Mouse (Mus musculus): ENCODE measurements around the gene Fbxo48. TPM values are rescaled to one million over a fixed set of nuclear protein-coding genes. Genes with fewer than 3 reads are reported as not detected.
A peak's percentile ranks its signal among the peaks of the same experiment; 100 is the strongest.

Fbxo48 gene
- polyA plus RNA-seq, 1 experiment from 2014 or later: 0.77 TPM

DNA sequence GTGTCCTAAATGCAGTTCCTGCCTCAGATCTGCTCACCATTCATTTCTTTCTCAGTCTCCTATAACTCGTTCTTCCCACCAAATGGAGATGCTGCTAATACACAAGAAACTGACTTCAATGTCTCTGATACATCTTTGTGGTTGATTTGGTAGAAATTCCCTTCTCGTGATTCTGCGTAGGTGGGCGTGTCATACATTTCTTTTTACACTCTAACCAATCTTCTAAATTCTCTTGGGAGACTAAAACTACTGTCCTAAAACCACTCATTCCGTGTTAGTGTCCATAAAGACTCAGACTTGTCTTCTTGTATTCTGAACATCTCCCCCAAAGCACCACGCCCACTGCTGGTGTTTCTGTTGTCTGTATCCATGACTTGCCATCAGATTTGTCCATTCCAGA is 5.9 kb downstream of the Fbxo48 start:
- Histone ChIP-seq H3K36me3 (ENCODE audit: control insufficient read depth, insufficient read depth, low read length) (0 out of 2 replicates have a peak, but pooled peaks cover 2% of the 10 kb centered on the region), H3K4me2 (ENCODE audit: low read length) (no peak overlapping the region), H3K9ac (ENCODE audit: low read length) (no peak overlapping the region), H3K27me3 (replicated peaks; ENCODE audit: control insufficient read depth, insufficient read depth, low read length) (no peaks in the 10 kb centered on the region), H3K27ac (ENCODE audit: low read depth, low read length) (no peak overlapping the region), H3K4me3 (ENCODE audit: low read depth, low read length) (no peak overlapping the region), H3K9me3 (replicated peaks; ENCODE audit: control insufficient read depth, low read length) (no peaks in the 10 kb centered on the region), H3K4me1 (ENCODE audit: control insufficient read depth, insufficient read depth, low read length) (no peaks in the 10 kb centered on the region)
- no peak for DNase-seq (ENCODE audit: low spot score)
- 93% methylated on average over 6 of the region's 6 CpGs for WGBS
- no peak for ATAC-seq

GRCm38 (mm10) chr11:16958520-16958919 is 7.3 kb downstream of the Fbxo48 start:
- Histone ChIP-seq H3K27me3 (replicated peaks; ENCODE audit: control insufficient read depth, insufficient read depth, low read length) (no peaks in the 10 kb centered on the region), H3K9me3 (replicated peaks; ENCODE audit: control insufficient read depth, low read length) (no peaks in the 10 kb centered on the region), H3K9ac (ENCODE audit: low read length) (no peak overlapping the region), H3K4me1 (ENCODE audit: control insufficient read depth, insufficient read depth, low read length) (no peaks in the 10 kb centered on the region), H3K4me3 (ENCODE audit: low read depth, low read length) (no peak overlapping the region), H3K36me3 (ENCODE audit: control insufficient read depth, insufficient read depth, low read length) (0 out of 2 replicates have a peak, but pooled peaks cover 2% of the 10 kb centered on the region), H3K4me2 (ENCODE audit: low read length) (no peak overlapping the region), H3K27ac (ENCODE audit: low read depth, low read length) (no peak overlapping the region)
- DNase-seq (ENCODE audit: low spot score): no peak
- no peak for ATAC-seq
- 93% methylated on average over 1 of the region's 1 CpGs for WGBS

DNA sequence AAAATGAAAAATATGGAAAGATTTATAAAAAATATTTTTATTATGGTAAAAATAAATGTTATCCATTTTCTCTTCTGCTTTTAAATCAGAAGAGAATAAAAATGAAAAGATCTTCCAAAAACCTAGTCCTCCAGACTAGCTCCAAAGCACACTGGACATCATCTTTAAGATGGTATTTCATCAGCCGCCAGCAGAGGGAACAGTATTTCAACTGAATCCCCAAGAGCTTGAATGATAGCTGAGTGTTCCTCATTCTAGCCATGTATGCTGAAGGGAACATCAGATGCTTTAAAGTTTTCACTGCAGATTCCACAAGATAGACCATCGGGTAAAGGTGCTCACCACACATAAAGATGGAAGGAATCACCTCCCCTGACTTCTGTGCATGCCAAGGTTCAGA is 16.6 kb downstream of the Fbxo48 start:
- 41% methylated on average over 2 of the region's 2 CpGs for WGBS
- ATAC-seq (peak; percentile 40; the same call in 1 of the 2 replicates), DNase-seq (ENCODE audit: low spot score) (peak; percentile 57)
- Histone ChIP-seq H3K4me2 (ENCODE audit: low read length) (no peak overlapping the region), H3K9ac (ENCODE audit: low read length) (no peak overlapping the region), H3K27me3 (replicated peaks; ENCODE audit: control insufficient read depth, insufficient read depth, low read length) (no peaks in the 10 kb centered on the region), H3K36me3 (ENCODE audit: control insufficient read depth, insufficient read depth, low read length) (no peaks in the 10 kb centered on the region), H3K4me1 (ENCODE audit: control insufficient read depth, insufficient read depth, low read length) (no peaks in the 10 kb centered on the region), H3K4me3 (ENCODE audit: low read depth, low read length) (no peak overlapping the region), H3K27ac (ENCODE audit: low read depth, low read length) (no peak overlapping the region), H3K9me3 (replicated peaks; ENCODE audit: control insufficient read depth, low read length) (no peaks in the 10 kb centered on the region)

GRCm38 (mm10) chr11:16969650-16970049 is 18.5 kb downstream of the Fbxo48 start:
- no peak overlapping the region for H3K27ac ChIP-seq (ENCODE audit: low read depth, low read length)

GRCm38 (mm10) chr11:16972027-16972426 is 20.9 kb downstream of the Fbxo48 start:
- H3K27me3 ChIP-seq (replicated peaks; ENCODE audit: control insufficient read depth, insufficient read depth, low read length): no peaks in the 10 kb centered on the region
- H3K4me1 ChIP-seq (ENCODE audit: control insufficient read depth, insufficient read depth, low read length): no peaks in the 10 kb centered on the region
- H3K9me3 ChIP-seq (replicated peaks; ENCODE audit: control insufficient read depth, low read length): no peaks in the 10 kb centered on the region
- no peak overlapping the region for H3K27ac ChIP-seq (ENCODE audit: low read depth, low read length)
- H3K9ac ChIP-seq (ENCODE audit: low read length): no peak overlapping the region
- no peak overlapping the region for H3K4me2 ChIP-seq (ENCODE audit: low read length)
- no peak overlapping the region for H3K4me3 ChIP-seq (ENCODE audit: low read depth, low read length)
- ATAC-seq (no peak), DNase-seq (ENCODE audit: low spot score) (no peak)
- H3K36me3 ChIP-seq (ENCODE audit: control insufficient read depth, insufficient read depth, low read length): no peaks in the 10 kb centered on the region
- 91% methylated on average over 3 of the region's 3 CpGs for WGBS

More at GRCm38 (mm10) chr11:16969650-16970049, 18.5 kb downstream of the Fbxo48 start:
- Histone ChIP-seq H3K4me3 (ENCODE audit: low read depth, low read length) (no peak overlapping the region), H3K36me3 (ENCODE audit: control insufficient read depth, insufficient read depth, low read length) (no peaks in the 10 kb centered on the region), H3K4me1 (ENCODE audit: control insufficient read depth, insufficient read depth, low read length) (no peaks in the 10 kb centered on the region), H3K4me2 (ENCODE audit: low read length) (no peak overlapping the region), H3K9me3 (replicated peaks; ENCODE audit: control insufficient read depth, low read length) (no peaks in the 10 kb centered on the region), H3K27me3 (replicated peaks; ENCODE audit: control insufficient read depth, insufficient read depth, low read length) (no peaks in the 10 kb centered on the region), H3K9ac (ENCODE audit: low read length) (no peak overlapping the region)
- 75% methylated on average over 2 of the region's 2 CpGs for WGBS
- DNase-seq (ENCODE audit: low spot score) (no peak), ATAC-seq (no peak)

DNA sequence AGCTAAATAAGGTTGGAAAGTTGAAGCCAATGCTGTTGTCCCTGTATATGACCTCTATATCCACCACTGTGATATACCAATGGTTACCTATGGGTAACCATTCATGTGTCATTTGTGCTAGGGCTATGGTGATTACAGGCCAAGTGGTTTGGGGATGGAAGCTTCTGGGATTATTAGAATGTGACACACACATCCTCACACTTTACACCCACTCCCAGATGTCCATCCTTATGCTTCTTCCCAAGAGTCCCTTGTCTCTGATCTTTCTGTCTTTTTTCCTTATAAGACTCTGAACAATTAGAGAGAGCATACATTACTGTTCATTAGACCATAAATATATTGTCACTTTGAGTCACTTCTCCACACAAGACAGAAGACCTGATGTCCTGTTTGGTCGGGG is 21.9 kb downstream of the Fbxo48 start:
- no peaks in the 10 kb centered on the region for H3K36me3 ChIP-seq (ENCODE audit: control insufficient read depth, insufficient read depth, low read length)
- no peak overlapping the region for H3K4me3 ChIP-seq (ENCODE audit: low read depth, low read length)
- H3K4me1 ChIP-seq (ENCODE audit: control insufficient read depth, insufficient read depth, low read length): no peaks in the 10 kb centered on the region
- H3K4me2 ChIP-seq (ENCODE audit: low read length): no peak overlapping the region
- no peak overlapping the region for H3K9ac ChIP-seq (ENCODE audit: low read length)
- ATAC-seq: no peak
- H3K27me3 ChIP-seq (replicated peaks; ENCODE audit: control insufficient read depth, insufficient read depth, low read length): no peaks in the 10 kb centered on the region
- 85% methylated on average over 1 of the region's 1 CpGs for WGBS
- DNase-seq (ENCODE audit: low spot score): no peak
- no peak overlapping the region for H3K27ac ChIP-seq (ENCODE audit: low read depth, low read length)
- H3K9me3 ChIP-seq (replicated peaks; ENCODE audit: control insufficient read depth, low read length): no peaks in the 10 kb centered on the region

GRCm38 (mm10) chr11:16976937-16977336 is 25.8 kb downstream of the Fbxo48 start:
- no peaks in the 10 kb centered on the region for H3K4me1 ChIP-seq (ENCODE audit: control insufficient read depth, insufficient read depth, low read length)
- H3K4me2 ChIP-seq (ENCODE audit: low read length): no peak overlapping the region
- H3K36me3 ChIP-seq (ENCODE audit: control insufficient read depth, insufficient read depth, low read length): no peaks in the 10 kb centered on the region
- WGBS: 89% methylated on average over 4 of the region's 4 CpGs
- no peak overlapping the region for H3K9ac ChIP-seq (ENCODE audit: low read length)
- H3K9me3 ChIP-seq (replicated peaks; ENCODE audit: control insufficient read depth, low read length): no peaks in the 10 kb centered on the region
- no peak for ATAC-seq
- no peak overlapping the region for H3K4me3 ChIP-seq (ENCODE audit: low read depth, low read length)
- H3K27me3 ChIP-seq (replicated peaks; ENCODE audit: control insufficient read depth, insufficient read depth, low read length): no peaks in the 10 kb centered on the region
- no peak for DNase-seq (ENCODE audit: low spot score)
- no peak overlapping the region for H3K27ac ChIP-seq (ENCODE audit: low read depth, low read length)

DNA sequence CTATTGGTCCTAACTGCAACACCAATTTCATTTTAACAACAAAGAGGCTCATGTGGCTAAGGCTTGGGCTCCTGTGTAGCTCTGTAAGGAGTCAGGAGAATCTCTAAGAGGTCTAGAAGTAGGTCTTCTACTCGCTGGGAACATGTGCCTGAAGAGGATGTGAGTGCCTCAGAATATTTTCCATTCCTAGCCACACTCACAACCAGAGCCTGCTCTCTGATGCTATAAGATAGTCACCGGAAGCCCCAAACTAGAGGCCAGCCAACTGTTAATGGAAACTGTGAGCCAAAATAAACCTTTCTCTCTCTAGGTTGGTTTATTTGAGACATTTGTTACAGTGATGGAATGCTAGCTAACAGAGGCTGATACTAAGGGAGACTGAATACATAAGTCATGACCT is 26.4 kb downstream of the Fbxo48 start:
- H3K9me3 ChIP-seq (replicated peaks; ENCODE audit: control insufficient read depth, low read length): no peaks in the 10 kb centered on the region

DNA sequence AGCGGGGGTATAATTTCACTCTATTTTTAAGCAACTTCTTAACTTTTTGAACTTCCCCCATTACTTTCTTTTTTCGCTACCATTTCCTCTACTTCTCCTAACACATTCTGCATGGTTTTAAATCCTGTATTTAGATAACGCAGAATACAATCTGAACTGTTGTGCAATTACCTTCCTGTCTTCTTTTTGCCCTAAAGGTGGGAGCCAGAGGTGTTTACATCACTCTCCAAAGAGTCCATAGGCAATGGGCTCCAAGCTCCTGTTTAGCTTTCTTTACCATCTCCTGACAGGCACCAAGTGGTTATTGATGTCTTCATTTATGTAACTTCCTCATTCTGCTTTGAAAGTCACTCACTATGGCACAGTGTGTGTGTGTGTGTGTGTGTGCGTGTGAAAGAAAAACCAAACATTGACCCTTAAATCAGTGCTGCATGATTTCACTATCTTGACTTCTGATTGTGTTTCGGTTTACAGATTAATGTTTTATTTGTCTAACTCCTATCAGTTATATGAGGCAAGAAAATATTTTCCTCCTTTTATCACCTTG is 27.1 kb downstream of the Fbxo48 start:
- Histone ChIP-seq H3K27ac (ENCODE audit: low read depth, low read length) (no peak overlapping the region), H3K36me3 (ENCODE audit: control insufficient read depth, insufficient read depth, low read length) (no peaks in the 10 kb centered on the region), H3K4me2 (ENCODE audit: low read length) (no peak overlapping the region), H3K4me1 (ENCODE audit: control insufficient read depth, insufficient read depth, low read length) (no peaks in the 10 kb centered on the region), H3K27me3 (replicated peaks; ENCODE audit: control insufficient read depth, insufficient read depth, low read length) (no peaks in the 10 kb centered on the region), H3K9ac (ENCODE audit: low read length) (no peak overlapping the region), H3K9me3 (replicated peaks; ENCODE audit: control insufficient read depth, low read length) (no peaks in the 10 kb centered on the region), H3K4me3 (ENCODE audit: low read depth, low read length) (no peak overlapping the region)
- DNase-seq (ENCODE audit: low spot score): no peak
- 91% methylated on average over 5 of the region's 5 CpGs for WGBS
- no peak for ATAC-seq

More for the DNA sequence above, 26.4 kb downstream of the Fbxo48 start:
- H3K4me1 ChIP-seq (ENCODE audit: control insufficient read depth, insufficient read depth, low read length): no peaks in the 10 kb centered on the region
- 69% methylated on average over 2 of the region's 2 CpGs for WGBS
- H3K4me2 ChIP-seq (ENCODE audit: low read length): no peak overlapping the region
- no peak for ATAC-seq
- H3K27me3 ChIP-seq (replicated peaks; ENCODE audit: control insufficient read depth, insufficient read depth, low read length): no peaks in the 10 kb centered on the region
- H3K36me3 ChIP-seq (ENCODE audit: control insufficient read depth, insufficient read depth, low read length): no peaks in the 10 kb centered on the region
- H3K4me3 ChIP-seq (ENCODE audit: low read depth, low read length): no peak overlapping the region
- H3K9ac ChIP-seq (ENCODE audit: low read length): no peak overlapping the region
- no peak for DNase-seq (ENCODE audit: low spot score)
- no peak overlapping the region for H3K27ac ChIP-seq (ENCODE audit: low read depth, low read length)
